Mouse (Mus musculus) MN1 (cell line): ENCODE results near the gene Fgd5.

Source experiments
- DNase-seq: peaks from one replicate; pipeline ENCODE4 v3.0.0-alpha.2; 2016; ENCODE audit warnings: low spot score

Gene Fgd5

GRCm38 (mm10) chr6:92004806-92005205 lies 26.1 kb downstream of the Fgd5 start:
- no peak for DNase-seq

GRCm38 (mm10) chr6:92010895-92011294 lies 32.2 kb downstream of the Fgd5 start:
- no peak for DNase-seq

GRCm38 (mm10) chr6:92012413-92012812 lies 33.7 kb downstream of the Fgd5 start:
- DNase-seq = no peak

GRCm38 (mm10) chr6:92013035-92013434 lies 34.4 kb downstream of the Fgd5 start:
- DNase-seq = no peak

GRCm38 (mm10) chr6:92013620-92014019 lies 34.9 kb downstream of the Fgd5 start:
- DNase-seq = no peak

GRCm38 (mm10) chr6:92014936-92015335 lies 36.3 kb downstream of the Fgd5 start:
- peak; percentile 9 for DNase-seq

- DNase-seq = no peak
Measured at GRCm38 (mm10) chr6:92015848-92016247, 37.2 kb downstream of the Fgd5 start.

- no peak for DNase-seq
Measured at GRCm38 (mm10) chr6:92016738-92017137, 38.1 kb downstream of the Fgd5 start.

GRCm38 (mm10) chr6:92018421-92018820 lies 39.7 kb downstream of the Fgd5 start:
- no peak for DNase-seq

GRCm38 (mm10) chr6:92021061-92021460 lies 42.4 kb downstream of the Fgd5 start:
- DNase-seq = no peak

- no peak for DNase-seq
Measured at GRCm38 (mm10) chr6:92021506-92021905, 42.8 kb downstream of the Fgd5 start.

- no peak for DNase-seq
Measured at GRCm38 (mm10) chr6:92025252-92025651, 46.6 kb downstream of the Fgd5 start.

- DNase-seq = no peak
Measured at GRCm38 (mm10) chr6:92027379-92027778, 48.7 kb downstream of the Fgd5 start.

GRCm38 (mm10) chr6:92030646-92031045 lies 52.0 kb downstream of the Fgd5 start:
- DNase-seq = no peak

- DNase-seq = no peak
Measured at GRCm38 (mm10) chr6:92034713-92035112, 56.0 kb downstream of the Fgd5 start.

GRCm38 (mm10) chr6:92036372-92036771 lies 57.7 kb downstream of the Fgd5 start:
- DNase-seq = peak; percentile 61

- no peak for DNase-seq
Measured at GRCm38 (mm10) chr6:92038158-92038557, 59.5 kb downstream of the Fgd5 start.

GRCm38 (mm10) chr6:92041271-92041670 lies 62.6 kb downstream of the Fgd5 start:
- DNase-seq = no peak

- no peak for DNase-seq
Measured at GRCm38 (mm10) chr6:92042055-92042454, 63.4 kb downstream of the Fgd5 start.

- no peak for DNase-seq
Measured at GRCm38 (mm10) chr6:92042850-92043249, 64.2 kb downstream of the Fgd5 start.

GRCm38 (mm10) chr6:92057768-92058167 lies 79.1 kb downstream of the Fgd5 start:
- no peak for DNase-seq

- no peak for DNase-seq
Measured at GRCm38 (mm10) chr6:92061725-92062124, 83.0 kb downstream of the Fgd5 start.

GRCm38 (mm10) chr6:92063452-92063851 lies 84.8 kb downstream of the Fgd5 start:
- no peak for DNase-seq

GRCm38 (mm10) chr6:92064101-92064500 lies 85.4 kb downstream of the Fgd5 start:
- DNase-seq = peak; percentile 36
